Mouse (Mus musculus) spleen, adult 2 months (tissue): ENCODE data around the gene Tsku.

Experiments
- CTCF ChIP-seq: fragments of 200-500 bp; IDR thresholded peaks from 2 replicates; pipeline ENCODE4 v1.5.1; 2011; ENCODE audit warnings: mild to moderate bottlenecking, inconsistent platforms; ENCODE audit not compliant: insufficient read depth, insufficient read length, insufficient replicate concordance; ENCODE audit errors: extremely low read depth
- POLR2A ChIP-seq: fragments of 200-500 bp; IDR thresholded peaks from 2 replicates; pipeline ENCODE4 v1.6.1; 2011; ENCODE audit warnings: low read depth, low read length, inconsistent platforms

- TF ChIP-seq POLR2A (no peak), CTCF (no peak)
These were observed 53.7 kb downstream of the Tsku start for GRCm38 (mm10) chr7:98307411-98307810.
